Mouse (Mus musculus) cerebellum, postnatal 25 days (tissue): ENCODE measurements around the gene Caprin1.

Experiments used
- DNase-seq, 2 experiments: peaks; one replicate each; pipeline ENCODE4 v3.0.0; 2021; ENCODE audit warnings: mixed read lengths in 2 of 2

Caprin1 gene

DNA sequence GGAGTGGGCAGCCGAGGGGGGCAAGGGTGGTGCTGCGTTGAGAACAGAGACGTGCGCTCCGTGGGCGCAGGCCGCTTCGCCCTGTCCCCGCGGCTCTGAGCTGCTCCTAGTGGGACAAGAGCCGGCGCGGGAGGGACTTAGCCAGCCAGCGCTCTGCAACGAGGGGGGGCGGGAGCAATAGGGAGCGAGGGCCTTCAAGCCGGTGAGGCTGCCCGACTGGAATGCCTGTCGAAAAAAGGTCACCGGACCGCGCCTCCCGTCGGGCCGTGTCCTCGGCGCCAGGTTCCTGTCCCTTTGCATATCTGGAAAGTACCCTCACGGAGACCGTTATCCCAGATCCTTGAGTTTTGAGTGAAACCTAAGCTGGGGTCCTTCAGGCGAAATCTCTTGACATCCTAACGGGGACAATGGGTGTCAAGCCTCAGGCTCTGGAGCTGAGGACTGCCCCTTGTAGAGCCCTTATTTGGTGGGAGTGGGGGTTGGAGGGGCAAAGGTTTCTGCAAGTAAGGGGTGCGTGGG, at the start of gene Caprin1:
Gene Caprin1, minus strand, starts transcription at position 159 of the 519 bp plus-strand sequence.
- DNase-seq, result peak; percentile 96 to 97

DNA sequence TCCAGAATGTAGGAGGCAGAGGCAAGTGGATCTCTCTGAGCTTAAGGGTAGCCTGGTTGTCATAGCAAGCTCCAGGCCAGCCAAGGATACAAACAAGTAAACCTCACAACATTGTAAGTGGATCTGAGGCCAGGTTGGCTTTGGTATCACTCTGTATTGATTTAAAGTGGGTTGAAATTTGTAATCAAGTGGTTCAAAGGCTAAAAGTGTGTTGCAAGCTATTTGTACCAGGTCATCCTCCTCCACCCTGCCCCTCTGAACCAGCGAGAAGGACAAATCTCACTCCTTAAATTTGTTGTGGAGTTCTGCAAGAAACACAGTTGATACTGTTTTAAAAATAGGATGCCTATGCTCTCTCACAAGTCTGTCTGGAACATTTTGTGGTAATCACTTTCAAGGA, 49.4 kb upstream of the Caprin1 start:
- no peak for DNase-seq

DNA sequence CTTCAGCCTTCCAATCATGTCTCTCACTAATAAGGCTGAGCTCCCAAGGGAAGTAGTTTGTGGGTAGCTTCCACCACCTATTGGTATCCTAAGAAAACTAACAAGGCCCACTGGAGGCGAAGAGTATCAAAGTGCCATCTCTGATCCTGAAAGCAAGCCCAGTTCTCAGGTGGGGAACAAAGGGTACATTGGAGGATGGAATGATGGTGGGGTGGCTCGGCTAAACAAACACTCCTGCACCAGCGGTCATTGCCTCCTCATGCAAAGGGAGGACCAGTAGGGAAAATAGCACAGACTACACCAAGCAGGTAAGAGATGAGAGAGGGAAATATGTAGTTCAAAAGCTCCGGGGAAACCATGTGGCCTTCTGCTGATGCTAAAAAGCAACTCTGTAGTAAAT, 48.8 kb upstream of the Caprin1 start:
- DNase-seq, result no peak

DNA sequence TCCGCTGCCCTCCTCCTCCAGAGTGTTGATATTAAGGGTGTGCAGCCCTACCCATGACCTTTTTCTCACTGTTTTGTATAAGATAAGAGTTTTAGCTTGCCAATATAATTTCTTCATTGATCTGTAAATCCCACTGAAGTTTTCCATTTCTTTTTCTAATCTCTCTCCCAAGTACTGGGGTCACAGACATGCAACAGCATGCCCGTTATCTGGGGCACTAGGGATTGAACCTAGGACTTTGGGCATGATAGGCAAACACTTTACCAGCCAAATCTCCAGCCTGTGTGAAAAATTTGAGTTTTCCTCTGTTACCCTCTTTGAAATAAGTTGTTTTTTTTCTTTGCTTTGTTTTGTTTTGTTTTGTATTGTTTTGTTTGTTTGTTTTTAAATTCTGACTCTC, 46.6 kb upstream of the Caprin1 start:
- no peak for DNase-seq

DNA sequence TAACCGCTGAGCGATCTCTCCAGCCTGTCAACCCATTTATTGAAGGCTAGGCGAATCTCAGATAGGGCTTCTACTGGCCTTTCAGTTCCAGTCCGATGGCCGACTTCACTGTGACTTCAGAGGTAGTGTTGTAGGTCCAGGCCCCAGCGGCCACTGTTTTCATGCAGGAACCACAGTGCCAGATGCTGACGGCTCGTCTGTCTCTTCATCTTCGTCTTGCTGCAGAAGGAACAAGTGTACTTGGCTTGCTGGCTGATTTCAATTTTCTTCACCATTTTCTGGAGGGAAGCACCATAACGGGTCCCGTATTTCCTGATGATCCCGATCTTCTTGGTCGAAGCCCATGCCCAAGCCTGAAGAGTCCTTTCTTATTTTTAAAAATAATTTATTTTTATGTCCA, 45.9 kb upstream of the Caprin1 start:
- DNase-seq, result no peak

DNA sequence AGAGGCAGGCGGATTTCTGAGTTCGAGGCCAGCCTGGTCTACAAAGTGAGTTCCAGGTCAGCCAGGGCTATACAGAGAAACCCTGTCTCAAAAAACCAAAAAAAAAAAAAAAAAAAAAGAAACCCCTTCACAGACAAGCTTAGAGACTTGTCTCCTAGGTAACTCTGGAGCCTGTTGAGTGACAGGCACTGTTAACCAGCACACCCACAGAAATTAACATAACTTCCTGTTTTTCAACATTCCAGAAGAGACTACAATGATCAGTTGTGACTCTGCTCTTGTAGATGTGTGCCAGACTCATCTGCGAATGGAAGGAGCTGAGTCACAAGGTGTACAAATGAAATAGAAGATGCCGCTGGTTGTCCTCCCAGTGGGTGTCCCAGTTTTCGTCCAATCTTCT, 44.9 kb upstream of the Caprin1 start:
- DNase-seq, result no peak

DNA sequence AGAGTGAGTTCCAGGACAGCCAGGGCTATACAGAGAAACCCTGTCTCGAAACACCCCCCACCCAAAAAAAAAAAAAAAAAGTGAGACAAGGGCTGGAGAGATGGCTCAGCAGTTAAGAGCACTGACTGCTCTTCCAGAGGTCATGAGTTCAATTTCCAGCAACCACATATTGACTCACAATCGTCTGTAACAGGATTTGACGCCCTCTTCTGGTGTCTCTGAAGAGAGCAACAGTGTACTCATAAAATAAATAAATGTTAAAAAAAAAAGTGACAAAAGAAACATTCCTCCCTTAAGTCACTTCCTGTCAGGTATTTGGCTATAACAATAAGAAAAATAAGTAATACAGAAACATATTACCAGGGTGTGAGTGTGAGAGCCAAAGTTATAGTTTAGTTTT, 41.0 kb upstream of the Caprin1 start:
- no peak for DNase-seq

DNA sequence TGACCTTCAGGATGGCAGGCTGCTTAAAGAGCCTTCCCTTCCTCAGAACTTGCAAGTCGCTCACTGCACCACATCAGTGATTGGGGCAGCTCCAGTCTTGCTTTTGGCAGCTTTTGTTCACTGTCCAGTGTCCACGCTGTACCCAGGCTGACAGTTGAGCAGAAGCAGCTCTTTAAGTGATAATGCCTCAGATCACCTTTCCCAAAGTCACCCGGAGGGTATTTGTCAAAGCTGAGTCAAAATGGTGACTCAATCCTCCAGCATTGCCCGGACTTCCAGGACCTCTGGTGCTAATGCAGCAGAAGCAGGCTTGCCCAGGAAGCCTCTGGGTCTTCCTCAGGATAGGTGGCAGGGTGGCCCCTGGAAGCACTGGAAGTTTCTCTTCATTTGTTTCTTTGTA, 39.7 kb upstream of the Caprin1 start:
- DNase-seq, result no peak

DNA sequence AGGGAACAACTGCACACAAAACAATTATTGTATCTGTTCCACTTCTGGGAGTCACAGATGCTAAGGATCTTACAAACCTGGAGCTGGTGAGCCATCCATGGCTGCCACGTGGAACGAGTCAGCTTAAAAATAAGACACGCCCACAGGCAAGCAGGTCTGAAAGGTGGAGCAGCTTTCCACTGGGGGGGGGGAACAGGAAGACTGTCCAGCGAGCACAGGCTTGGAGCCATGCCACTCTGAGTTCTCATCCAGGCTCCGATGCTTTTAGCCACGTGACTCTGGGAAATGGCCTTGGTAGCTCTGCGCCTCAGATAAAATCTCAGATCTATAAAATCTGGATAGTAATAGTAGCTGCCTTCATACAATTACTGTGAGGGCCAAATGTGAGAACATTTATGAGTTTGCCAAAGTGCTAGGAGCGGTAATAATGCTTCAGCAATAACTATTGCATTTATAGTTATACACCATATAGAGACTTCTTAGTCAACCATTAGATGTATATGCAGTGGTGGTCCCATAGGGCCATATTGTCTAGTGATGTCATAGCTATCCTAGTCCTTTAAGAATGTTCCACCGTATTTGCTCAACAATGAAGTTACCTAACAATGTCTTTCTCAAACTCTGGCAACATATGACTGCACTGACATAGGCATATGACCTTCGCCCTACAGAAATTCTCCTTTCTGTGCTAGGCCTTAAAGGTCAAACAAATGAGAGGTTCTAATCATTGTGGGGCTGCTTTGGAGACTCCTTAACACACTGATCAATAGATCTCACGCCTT, 38.4 kb upstream of the Caprin1 start:
- DNase-seq, result no peak

DNA sequence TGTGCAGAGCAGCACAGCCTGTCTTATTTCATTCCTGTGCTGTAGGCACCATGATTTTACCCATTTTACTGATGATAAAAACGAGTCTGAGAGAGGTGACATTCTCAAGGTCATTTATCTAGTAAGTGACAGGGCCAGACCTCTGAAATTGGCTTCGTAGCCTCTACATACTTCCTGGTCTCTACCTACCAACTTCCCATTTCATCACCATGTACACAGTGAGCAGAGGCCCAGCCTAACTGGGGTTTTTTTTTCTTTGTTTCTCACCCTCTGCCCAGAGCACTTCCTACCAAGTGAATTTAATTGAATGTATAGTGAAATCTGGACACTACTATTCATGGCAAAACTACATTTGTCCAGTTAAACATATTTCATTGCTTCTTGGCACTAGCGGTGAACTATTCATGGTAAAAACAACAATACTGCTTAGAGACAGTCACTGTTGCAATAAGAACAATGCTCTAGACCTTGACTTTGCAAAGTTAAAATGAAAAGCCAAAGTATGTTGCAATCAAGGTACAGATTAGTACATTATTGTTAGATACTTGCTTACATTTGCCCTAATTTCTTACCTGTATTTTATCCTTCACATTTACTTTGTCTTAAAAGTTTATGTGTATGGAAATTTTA, 36.5 kb upstream of the Caprin1 start:
- DNase-seq, result no peak

DNA sequence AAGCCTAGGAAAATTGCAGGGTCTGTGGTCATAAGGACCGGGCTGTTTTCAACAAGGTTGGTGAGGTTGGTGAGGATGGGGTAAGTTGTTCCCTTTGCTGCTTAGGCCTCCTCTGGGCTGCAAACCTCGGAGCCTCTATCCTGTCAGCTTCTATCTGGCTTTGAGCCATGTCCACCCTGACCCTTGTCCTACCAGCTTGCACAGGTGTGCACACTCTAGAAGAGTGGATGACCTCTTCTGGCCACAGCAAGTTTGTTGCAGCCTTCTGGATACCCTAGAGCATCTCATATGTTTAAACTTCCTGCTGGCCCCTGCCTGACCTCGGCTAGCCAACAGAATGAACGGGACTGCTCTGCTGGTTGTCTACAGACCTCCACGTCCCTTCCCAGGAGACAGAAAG, 35.5 kb upstream of the Caprin1 start:
- no peak for DNase-seq

DNA sequence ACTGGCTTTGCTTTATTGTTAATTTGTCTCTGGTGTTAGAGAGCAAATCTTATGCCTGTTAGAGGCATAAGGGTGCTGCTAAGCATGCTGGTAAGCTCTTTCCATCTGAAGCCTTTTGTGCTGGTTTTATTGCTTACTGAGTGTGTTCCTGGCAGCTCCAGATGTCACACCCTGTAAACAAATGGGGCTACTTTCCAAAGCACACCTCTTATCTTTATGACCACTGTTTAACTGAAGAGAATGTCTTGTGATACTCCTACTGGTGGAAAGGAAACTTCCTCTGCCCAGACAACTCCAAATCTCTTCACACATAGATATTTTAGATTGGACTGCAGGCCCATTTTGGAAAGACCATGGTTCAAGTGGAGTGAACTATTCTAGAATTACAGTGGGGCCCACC, 31.5 kb upstream of the Caprin1 start:
- DNase-seq, result no peak

DNA sequence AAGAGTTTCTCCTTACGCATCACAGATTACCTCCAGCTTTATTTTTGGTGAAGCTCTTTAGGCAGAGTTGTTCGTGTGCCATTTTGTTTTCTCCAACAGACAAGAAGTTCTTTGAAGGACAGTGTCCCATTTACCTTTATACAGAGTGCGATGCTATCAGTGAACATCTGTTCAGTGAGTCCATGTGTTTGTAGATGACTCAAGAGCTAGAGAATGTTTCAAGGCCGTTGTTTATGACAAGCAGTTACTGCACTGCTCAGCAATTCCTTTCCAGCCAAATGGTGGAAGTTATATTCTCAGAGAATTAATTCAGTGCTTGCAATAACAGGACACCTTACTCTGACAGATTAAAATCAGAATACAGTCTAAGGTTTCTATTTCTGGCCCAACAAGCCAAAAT, 27.5 kb upstream of the Caprin1 start:
- no peak for DNase-seq

DNA sequence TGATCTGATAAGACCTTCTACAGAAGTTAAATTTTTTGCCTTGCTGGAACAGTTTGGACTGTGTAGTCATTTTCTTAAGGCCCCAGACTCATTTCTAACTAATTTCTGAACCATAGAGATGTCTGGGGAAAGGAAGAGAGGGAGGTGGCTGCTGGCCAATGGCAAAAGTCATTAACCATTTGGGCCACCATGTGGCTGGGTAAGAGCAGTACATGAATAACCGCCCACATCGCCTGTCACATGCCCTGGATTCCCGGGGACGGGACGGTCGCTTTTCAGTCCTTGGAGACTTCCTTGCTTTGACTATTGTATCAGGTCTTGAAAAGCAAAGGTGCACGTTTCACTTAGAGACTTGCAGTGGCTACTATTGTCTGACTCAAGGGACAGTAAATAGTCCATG, 25.1 kb upstream of the Caprin1 start:
- no peak for DNase-seq

DNA sequence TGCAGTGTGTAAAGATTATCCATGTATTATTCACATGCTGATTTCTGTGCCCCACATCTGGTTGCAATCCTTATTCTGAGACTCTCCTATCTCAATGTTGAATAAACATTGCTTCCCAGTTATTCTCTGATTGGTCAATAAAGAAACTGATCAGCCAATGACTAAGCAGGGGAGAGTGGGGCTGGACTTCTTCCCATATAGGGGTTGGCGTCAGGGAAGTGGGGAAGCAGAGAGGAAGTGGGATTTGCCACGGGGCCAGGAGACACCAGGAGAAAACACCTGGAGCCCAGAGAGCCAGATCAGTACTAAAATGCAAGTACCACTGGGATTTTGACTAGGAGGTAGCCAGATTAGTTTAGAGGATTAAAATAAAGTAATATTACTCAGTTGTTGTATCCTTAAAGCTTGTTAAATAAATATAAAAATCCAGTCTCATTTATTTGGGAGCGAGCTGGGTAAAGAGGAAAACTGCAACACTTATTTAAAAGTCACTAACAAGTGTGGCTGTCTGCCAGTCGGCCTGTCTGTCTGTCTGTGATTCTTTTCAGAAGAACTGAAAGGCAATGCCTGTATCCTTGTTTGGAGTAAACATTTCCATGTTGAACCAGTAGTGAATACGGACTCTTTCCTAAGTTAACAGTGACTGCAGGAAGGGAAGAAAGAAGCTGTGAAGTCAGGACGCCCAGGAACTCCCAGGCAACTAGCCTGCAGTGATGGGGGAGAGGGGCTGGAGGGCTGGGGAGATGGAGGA, 19.9 kb upstream of the Caprin1 start:
- no peak for DNase-seq

DNA sequence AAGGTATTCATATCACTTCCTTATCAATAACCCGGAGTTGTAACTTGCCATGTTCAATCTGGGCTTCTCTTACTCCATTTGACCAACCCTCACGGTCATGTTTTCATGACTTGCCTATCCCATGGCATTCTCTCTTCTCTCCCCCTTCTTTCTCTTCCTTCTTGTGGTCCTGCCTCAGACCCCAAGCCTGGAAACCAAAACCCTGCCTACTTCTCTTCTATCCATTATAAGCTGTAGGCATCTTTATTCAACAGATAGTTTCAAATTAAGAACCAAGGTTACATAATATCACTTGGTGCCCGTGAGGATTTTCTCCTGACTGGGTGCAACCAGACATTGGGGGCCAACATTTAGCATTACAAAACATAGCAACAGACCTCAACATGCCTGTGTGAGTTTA, 18.5 kb upstream of the Caprin1 start:
- no peak for DNase-seq

DNA sequence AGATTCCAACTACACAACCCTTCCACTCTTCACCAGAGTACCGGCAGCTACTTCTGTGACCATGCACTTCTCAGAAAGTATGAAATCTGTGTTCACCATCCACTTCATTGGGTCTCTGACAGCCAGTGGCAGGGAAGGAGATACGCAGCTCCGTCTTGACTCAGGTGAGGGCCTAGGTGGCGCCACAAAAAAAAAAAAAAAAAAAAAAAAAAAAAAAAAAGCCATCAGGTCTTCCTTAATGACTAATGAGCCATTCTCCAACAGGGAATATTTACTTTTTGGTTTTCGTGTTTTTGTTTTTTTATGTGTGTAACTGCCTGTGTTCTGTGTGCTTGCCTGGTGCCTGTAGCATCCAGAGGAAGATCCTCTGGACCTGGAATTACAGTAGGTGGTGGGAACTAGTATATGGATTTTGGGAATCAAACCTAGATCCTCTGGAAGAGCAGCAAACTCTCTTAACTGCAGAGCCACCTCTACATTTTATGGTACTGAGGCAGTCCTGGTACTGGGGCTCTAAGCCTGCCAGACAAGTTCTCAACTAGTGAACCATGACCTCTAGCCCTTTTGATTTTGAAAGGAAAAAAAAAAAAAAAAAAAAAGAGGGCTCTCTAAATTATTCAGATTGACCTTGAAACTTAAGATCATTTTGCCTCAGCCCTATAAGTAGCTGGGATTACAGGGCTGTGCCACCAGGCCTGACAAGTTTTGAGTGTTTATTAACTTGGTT, 14.2 kb upstream of the Caprin1 start:
- no peak for DNase-seq

DNA sequence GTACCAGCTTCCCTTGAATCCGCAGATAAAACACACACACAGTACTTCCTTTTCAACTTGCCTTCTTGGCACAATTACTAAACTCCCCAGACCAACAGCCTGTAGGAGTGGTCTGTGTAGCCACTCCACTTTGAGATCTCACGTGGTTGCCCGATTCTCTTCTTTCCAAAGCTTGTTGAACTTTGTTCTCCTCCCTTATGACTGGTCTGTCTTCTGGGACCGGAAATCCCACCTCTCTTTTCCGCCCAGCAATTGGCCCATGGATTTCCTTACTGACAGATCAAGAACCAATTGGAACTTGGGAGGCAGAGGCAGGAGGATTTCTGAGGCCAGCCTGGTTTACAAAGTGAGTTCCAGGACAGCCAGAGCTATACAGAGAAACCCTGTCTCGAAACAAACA, 13.0 kb upstream of the Caprin1 start:
- no peak for DNase-seq

DNA sequence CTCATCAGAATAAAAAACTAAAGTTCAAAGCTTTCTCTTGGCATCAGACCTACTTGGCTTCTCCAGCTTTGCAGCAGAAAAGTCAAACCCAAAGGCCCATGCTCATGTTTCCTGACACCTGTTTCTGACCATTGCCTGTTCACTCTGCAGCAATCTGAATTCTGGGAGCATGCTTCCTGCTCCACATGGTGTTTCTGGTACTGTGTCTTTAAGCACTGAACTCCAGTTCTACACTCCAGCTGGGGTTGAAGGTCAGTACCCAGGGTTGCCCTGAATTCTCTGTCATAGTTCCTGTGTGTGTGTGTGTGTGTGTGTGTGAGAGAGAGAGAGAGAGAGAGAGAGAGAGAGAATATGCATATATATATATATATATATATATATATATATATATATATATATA, 11.0 kb upstream of the Caprin1 start:
- no peak for DNase-seq

DNA sequence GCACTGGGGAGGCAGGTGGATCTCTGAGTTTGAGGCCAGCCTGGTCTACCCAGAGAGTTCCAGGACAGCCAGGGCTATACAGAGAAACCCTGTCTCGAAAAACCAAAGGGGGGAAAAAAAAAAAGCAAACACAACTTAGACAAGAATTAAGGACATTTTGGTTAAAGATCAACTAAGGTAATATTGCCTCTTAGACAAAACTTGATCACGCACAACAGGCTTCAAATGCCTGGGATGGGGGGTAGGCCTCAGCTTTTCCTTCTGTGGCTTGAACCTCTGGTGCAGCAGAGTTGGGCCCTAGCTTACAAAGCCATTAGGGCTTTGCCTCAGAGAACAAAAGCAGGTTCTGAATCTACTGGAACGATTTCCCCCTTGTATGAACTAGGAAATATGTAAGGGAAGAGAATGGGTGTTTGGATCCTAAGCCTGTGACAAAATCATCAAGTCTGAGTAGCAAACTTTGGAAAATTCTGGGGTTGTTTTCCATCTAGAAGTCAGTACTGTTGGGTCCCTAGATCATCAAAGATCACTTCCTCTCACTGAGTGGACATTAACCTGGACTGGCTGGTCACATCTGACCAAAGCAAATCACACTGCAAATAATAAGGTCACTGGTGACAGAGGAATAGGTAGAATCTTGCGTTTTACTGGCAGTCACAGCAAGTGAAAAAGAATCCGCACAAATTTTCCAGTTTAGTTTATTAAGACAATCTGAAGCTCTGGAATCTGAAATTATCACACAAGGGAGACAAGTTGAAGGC, 6.5 kb upstream of the Caprin1 start:
- no peak for DNase-seq

DNA sequence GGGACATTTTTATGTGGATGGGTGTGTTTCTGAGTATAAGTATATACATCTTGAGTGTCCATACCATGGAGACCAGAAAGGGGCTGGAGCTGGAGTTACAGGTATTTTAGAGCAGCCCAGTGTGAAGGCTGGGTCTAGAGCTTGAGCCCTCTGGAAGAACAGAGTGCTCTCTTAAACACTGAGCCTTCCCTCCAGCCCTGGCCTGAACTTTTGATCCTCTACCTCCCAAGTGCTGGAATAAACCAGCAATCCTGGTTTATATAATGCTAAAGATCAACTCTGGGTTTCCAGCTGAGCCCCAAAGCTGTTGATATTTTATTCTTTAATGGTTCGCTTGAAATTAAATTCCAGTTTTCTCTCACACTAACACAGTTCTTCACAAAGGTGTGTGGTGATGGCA, 5.0 kb upstream of the Caprin1 start:
- DNase-seq, result no peak

DNA sequence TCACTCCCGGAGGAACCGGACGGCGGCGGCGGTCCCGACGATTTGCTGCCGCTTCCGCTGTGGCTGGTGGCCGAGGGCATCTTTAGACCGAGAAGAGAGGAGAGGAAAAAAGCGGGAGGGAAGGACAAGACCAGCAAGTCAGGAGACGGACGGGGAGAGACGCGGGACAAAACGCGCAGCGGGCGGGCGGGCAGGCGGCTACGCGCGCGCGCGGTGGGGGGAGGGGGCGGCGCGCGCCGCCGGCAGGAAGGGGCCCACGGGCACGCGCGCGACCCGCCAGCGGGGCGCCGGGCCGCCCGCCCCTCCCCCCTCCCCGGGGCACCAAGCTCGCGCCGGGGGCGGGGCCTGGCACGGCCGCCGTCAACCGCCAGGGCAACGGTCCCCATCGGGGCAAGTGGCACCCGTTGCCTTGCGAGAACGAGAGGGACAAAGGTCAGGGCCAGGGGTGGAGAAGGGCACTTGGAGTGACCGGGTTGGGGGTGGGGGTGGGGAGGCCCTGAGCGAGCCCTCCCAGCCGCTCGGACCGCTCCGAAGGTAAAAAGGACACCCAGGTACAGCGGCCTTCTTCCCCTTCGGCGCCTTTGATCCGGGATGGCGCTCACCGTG, 485 bp downstream of the Caprin1 start:
- DNase-seq, result peak in 1 of 2 experiments; percentile 92
